Mouse (Mus musculus): ENCODE results near the gene Gpr12.
"Not testable (repeated sequence)": the region's sequence is repeated elsewhere in the genome, so short reads cannot be mapped to it uniquely, and the experiment has no call there.

Gpr12 gene

GRCm38 (mm10) chr5:146584478-146585306 lies at the start of gene Gpr12:
Gpr12 (minus strand) TSS chr5:146585239.
- DNase-seq (ENCODE audit: low spot score in 2 of 2): peak; percentile 28 to 31

DNA sequence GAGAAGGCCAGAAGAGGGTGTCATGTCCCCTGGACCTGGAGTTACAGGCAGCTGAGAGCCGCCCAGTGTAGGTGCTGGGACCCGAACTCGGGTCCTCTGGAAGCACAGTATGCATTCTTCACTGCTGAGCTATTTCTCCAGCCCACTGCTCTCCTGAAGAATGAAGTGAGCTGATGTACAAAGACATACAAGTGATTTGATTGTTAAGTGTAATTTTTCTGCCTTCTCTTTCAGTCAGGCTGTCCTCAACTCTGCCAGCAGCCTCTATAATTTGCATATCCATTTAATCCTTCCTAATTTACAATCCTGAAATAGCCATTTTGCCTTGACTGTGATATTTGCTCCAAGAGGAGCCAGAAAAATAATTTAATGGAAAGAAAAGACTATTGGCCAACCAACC lies 46.6 kb upstream of the Gpr12 start:
- no peak for DNase-seq (ENCODE audit: low spot score in 2 of 2)

- DNase-seq (ENCODE audit: low spot score in 2 of 2): no peak
Measured at GRCm38 (mm10) chr5:146630961-146631360, 45.9 kb upstream of the Gpr12 start.

GRCm38 (mm10) chr5:146629636-146630035 lies 44.6 kb upstream of the Gpr12 start:
- no peak for DNase-seq (ENCODE audit: low spot score in 2 of 2)

DNA sequence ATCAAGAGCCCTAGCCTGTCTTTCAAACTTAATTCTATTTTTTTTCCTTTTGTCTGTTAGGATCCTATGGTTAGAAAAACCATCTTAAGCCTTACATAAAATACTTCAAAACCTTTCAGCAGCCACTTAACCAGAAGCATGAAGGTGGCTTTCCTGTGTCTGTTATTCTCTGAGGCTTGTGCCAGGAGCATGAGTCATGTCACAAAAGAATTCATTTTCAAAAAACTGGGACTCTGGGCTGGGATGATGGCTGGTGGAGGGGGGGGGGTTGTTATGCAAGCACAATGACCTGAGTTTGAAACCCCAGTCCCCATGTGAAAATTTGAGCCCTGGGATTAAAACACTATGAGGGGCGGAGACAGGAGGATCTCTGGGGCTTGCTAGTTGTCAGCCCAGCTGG lies 43.8 kb upstream of the Gpr12 start:
- no peak for DNase-seq (ENCODE audit: low spot score in 2 of 2)

DNA sequence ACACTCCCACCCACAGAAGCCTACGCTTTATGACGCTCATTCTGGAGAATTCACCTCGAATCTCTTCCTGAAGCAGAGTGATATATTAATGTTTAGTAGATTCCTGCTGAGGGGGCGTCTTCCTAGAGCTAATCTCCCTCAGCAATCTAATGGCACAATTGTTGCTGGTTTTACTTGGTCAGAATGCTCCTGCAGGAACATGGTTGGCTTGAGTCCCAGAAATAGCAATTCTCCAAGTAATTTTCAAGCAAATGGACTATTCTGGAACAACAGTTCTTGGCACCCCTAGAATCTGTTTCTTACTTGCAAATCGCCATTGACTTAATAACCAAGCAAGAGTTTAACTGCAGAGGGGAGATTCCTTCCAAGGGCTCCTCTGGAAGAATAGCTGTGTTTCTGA lies 42.9 kb upstream of the Gpr12 start:
- DNase-seq (ENCODE audit: low spot score in 2 of 2): no peak

- DNase-seq (ENCODE audit: low spot score in 2 of 2): peak; percentile 41 to 42
Measured at GRCm38 (mm10) chr5:146625635-146626311, 40.7 kb upstream of the Gpr12 start.

DNA sequence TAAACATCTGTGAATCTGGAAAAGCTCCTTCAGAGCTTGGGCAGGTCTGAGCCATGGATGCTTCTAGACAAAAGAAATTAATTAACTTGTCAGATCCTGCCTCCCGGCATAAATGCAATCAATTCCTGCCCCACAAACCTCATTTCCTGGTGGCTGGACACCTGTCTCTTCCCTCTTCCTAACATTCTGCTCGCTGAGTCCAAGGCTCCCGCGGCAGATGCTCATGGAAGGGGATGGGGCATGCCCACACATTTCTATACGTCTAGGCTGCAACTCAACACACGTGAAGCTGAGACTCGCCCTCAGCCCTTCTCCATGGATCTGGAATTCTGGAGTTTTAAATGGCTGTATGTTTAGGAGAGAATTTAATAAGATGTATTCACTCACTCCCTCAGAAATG lies 26.8 kb upstream of the Gpr12 start:
- DNase-seq (ENCODE audit: low spot score in 2 of 2): no peak

GRCm38 (mm10) chr5:146611009-146611408 lies 26.0 kb upstream of the Gpr12 start:
- DNase-seq (ENCODE audit: low spot score in 2 of 2): no peak

- no peak for DNase-seq (ENCODE audit: low spot score in 2 of 2)
Measured at GRCm38 (mm10) chr5:146609646-146610045, 24.6 kb upstream of the Gpr12 start.

DNA sequence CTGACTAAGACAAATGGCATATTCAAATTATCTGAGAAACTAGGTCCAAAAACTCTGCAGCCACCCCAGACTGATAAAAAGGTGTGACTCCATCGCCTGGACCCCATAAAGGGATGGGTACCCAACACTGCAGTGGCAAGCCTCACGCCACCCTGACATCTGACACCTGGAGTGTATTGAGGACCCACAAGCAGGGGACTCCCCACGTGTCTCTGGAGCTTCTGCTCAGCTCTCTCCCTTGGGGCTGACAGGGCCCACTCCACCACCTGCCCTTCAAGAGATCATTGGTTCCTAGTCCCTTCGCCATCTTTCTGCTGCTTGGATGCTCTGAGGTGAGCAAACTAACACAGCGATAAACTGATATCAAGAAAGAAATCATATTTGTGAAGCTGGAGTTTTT lies 22.8 kb upstream of the Gpr12 start:
- DNase-seq (ENCODE audit: low spot score in 2 of 2): no peak

GRCm38 (mm10) chr5:146606895-146607294 lies 21.9 kb upstream of the Gpr12 start:
- no peak for DNase-seq (ENCODE audit: low spot score in 2 of 2)

DNA sequence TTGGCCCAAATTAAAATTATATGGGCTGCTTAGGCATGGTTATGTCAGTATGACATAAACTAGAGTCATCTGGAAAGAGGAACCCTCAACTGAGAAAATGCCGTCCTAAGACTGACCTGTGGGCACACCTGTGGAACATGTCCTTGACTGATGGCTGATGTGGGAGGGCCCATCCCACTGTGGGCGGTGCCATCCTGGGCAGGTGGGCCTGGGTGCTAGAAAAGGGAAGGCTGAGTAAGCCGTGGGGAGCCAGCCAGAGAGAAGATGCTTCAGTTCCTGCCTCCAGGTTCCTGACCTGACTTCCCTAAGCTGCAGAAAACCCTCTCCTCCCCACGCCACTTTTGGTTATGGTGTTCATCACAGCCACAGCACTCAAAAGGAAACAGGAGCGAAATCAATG lies 21.2 kb upstream of the Gpr12 start:
- DNase-seq (ENCODE audit: low spot score in 2 of 2): no peak

GRCm38 (mm10) chr5:146599970-146600369 lies 14.9 kb upstream of the Gpr12 start:
- no peak for DNase-seq (ENCODE audit: low spot score in 2 of 2)

GRCm38 (mm10) chr5:146599216-146599615 lies 14.2 kb upstream of the Gpr12 start:
- not testable (repeated sequence) for DNase-seq (ENCODE audit: low spot score in 2 of 2)

GRCm38 (mm10) chr5:146598215-146599119 lies 13.4 kb upstream of the Gpr12 start:
- DNase-seq (ENCODE audit: low spot score in 2 of 2): no peak

- DNase-seq (ENCODE audit: low spot score in 2 of 2): no peak
Measured at GRCm38 (mm10) chr5:146597503-146597874, 12.4 kb upstream of the Gpr12 start.

- DNase-seq (ENCODE audit: low spot score in 2 of 2): no peak
Measured at GRCm38 (mm10) chr5:146596612-146597502, 11.8 kb upstream of the Gpr12 start.

DNA sequence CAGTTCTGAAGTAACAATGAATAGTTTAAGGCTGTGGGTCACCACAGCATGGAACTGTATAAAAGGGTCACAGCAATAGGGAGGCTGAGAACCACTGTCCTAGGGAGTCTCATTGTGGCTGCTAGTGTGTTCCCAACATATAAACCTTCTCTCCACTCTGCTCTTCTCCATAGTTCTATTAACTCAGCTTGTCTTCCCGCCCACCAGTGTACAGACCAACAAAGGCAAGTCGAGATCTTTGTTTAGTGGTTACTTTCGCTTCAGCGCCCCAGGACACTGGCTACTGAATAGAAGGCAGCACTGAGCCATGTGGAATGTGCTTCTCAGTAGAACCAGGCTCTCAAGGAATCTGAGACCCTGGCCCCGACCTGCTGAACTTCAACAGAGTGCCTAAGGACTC lies 7.5 kb upstream of the Gpr12 start:
- DNase-seq (ENCODE audit: low spot score in 2 of 2): no peak

DNA sequence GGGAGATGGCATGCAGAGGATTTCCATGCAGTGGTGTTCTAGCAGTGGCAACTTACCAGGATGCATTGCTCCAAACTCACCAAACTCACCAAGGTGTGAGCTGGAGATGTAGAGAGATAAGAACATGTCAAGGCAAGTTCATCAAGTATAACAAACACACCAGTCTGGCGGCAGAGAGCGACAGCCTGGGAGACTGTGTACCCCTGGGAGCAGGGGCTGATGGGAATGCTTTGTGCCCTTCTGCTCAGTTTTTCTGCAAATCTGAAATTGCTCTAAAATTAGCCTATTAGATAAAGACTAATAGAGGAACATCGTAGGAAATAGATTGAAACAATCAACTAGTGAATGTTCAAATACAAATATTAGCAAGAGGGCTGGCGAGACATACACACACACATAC lies 6.6 kb upstream of the Gpr12 start:
- no peak for DNase-seq (ENCODE audit: low spot score in 2 of 2)

DNA sequence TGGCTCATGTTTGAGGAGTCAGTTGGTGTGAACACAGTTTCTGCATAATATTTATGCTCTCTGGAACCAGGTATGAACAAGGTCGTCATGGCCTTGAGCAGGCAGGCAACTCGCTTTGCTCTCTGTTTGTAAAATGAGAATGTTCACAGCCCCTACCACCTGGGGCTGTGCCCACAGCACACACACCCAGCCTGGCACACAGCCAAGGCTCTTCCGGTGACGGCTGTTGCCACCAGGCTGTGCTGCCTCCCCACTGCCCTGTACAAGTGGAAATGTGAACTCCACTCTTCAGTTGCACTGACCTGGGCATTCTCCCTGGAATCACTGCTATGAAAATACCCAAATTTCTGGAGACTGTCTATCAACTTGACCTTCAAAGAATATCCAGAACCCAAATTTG lies 5.9 kb upstream of the Gpr12 start:
- DNase-seq (ENCODE audit: low spot score in 2 of 2): no peak
